8 mouse cellular contexts compared by ENCODE assay signal in the genomic region with DNA sequence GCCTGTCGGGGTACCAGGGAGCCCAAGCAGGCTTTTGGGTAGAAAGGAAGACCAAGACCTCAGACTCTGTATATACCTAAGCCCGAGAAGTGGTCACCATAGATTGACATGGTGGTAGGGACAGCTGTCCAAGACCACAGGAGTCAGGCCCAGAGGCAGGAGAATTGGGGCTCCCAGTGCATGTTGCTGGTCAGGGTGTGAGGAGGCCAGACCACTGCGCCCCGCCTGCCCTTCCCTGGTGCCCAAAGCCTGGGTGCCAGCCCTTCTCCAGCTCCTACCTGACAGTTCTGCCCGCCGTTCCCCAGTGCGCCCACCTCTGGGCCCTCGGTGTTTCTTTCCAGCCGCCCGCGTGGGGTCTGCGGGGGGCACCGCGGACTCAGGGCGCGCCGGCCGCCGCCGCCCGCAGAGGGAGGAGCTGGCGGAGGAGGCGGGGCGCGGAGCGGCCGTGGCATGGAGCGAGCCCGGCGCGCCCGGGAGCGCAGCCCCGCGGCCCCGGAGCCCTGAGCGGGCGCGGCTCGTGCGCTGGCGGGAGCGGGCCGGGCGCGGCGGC. TPM values are rescaled to one million over a fixed set of nuclear protein-coding genes. Genes with fewer than 3 reads are reported as not detected.
DNase-seq lines count a peak whose midpoint lies in the region; ATAC-seq and TF ChIP-seq lines count a peak whose summit lies in the region.

No protein-coding gene starts in this region.

- 14% methylated on average over 26 of the region's 47 CpGs for WGBS in hindbrain, postnatal 0 days
- WGBS in neural tube, embryonic 11.5 days: 19% methylated on average over 12 of the region's 47 CpGs

- H3K4me3 ChIP-seq in layer of hippocampus, adult 2 months: peak overlapping the region; percentile 53
- peak overlapping the region; percentile 67 for H3K4me3 ChIP-seq in hindbrain, postnatal 0 days (ENCODE audit: low read length)
- H3K4me3 ChIP-seq in neural tube, embryonic 11.5 days (ENCODE audit: low read depth, low read length): peak overlapping the region; percentile 52

- peak overlapping the region; percentile 53; the same call in 1 of the 2 replicates for H3K27ac ChIP-seq in layer of hippocampus, adult 2 months
- H3K27ac ChIP-seq in hindbrain, postnatal 0 days: no peak overlapping the region
- no peak overlapping the region for H3K27ac ChIP-seq in neural tube, embryonic 11.5 days (ENCODE audit: low read depth, low read length)

- no peak for TF ChIP-seq CTCF in layer of hippocampus, adult 2 months (conservative IDR thresholded peaks at IDR 0.05)
- no peak for TF ChIP-seq CTCF in hindbrain, postnatal 0 days (IDR thresholded peaks at IDR 0.05; ENCODE audit: low read depth)

- H3K27me3 ChIP-seq in hindbrain, postnatal 0 days (ENCODE audit: insufficient read depth, low read length): no peaks in the 10 kb centered on the region
- H3K27me3 ChIP-seq in neural tube, embryonic 11.5 days (ENCODE audit: control insufficient read depth, insufficient read depth, low read length): peaks cover 21% of the 10 kb centered on the region

- peaks cover 4% of the 10 kb centered on the region; the same call in 1 of the 2 replicates for H3K4me1 ChIP-seq in hindbrain, postnatal 0 days (ENCODE audit: insufficient read depth, low read length)
- no peaks in the 10 kb centered on the region for H3K4me1 ChIP-seq in neural tube, embryonic 11.5 days (ENCODE audit: control insufficient read depth, insufficient read depth, low read length)

- H3K9ac ChIP-seq in hindbrain, postnatal 0 days (replicated peaks; ENCODE audit: low read length): peak overlapping the region; percentile 73
- H3K9ac ChIP-seq in neural tube, embryonic 11.5 days (ENCODE audit: low read length): no peak overlapping the region; the same call in 1 of the 2 replicates

- H3K4me2 ChIP-seq in hindbrain, postnatal 0 days (ENCODE audit: low read depth, low read length): peak overlapping the region; percentile 90
- H3K4me2 ChIP-seq in neural tube, embryonic 11.5 days (ENCODE audit: low read depth): peak overlapping the region; percentile 87

- H3K36me3 ChIP-seq in hindbrain, postnatal 0 days (ENCODE audit: insufficient read depth, low read length): no peaks in the 10 kb centered on the region; the same call in 1 of the 2 replicates
- H3K36me3 ChIP-seq in neural tube, embryonic 11.5 days (ENCODE audit: control insufficient read depth, insufficient read depth, low read length): no peaks in the 10 kb centered on the region

- DNase-seq in layer of hippocampus, adult 2 months (ENCODE audit: low spot score in 2 of 2): no peak
- no peak for DNase-seq in layer of hippocampus, adult 11-12 months (ENCODE audit: low spot score)
- peak; percentile 69 for DNase-seq in embryo, embryonic 11 days
- peak; percentile 56 for DNase-seq in hindbrain, postnatal 0 days (ENCODE audit: low spot score)
- peak; percentile 45 for DNase-seq in neural tube, embryonic 11.5 days (ENCODE audit: low spot score)
- no peak for DNase-seq in urinary bladder, postnatal 4 days (ENCODE audit: low spot score in 2 of 2)
- DNase-seq in spleen, adult 18-20 months: no peak
- no peak for DNase-seq in thymus, postnatal 25 days

- peak; percentile 52 for ATAC-seq in hindbrain, postnatal 0 days
- ATAC-seq in neural tube, embryonic 11.5 days (ENCODE audit: insufficient read depth, low FRiP score, low TSS enrichment): no peak; the same call in 1 of the 2 replicates

- H3K9me3 ChIP-seq in hindbrain, postnatal 0 days (ENCODE audit: low read length): no peaks in the 10 kb centered on the region
- no peaks in the 10 kb centered on the region for H3K9me3 ChIP-seq in neural tube, embryonic 11.5 days (ENCODE audit: control insufficient read depth, low read length)

RNA-seq across cellular contexts. Expression of a gene that starts 23.9 kb away (rescaled TPM):
- total RNA-seq in layer of hippocampus, adult 2 months (2021): 100 to 1,000 TPM; 243 to 251 TPM
- total RNA-seq in hindbrain, postnatal 0 days (2014; rRNA removed): 43.6 and 61.8 TPM in 2 replicates
- polyA plus RNA-seq in hindbrain, postnatal 0 days (2015; fragmentation: Nextera tagmentation; extraction: Ambion mirVana): 7.1 and 8.7 TPM in 2 replicates
- 2.7 and 3.0 TPM in 2 replicates for polyA plus RNA-seq in neural tube, embryonic 11.5 days (2014; fragmentation: Nextera tagmentation; extraction: Ambion mirVana)

RNA-seq across cellular contexts. Expression of a gene that starts 44.8 kb away (rescaled TPM):
- total RNA-seq in layer of hippocampus, adult 2 months (2021): 1 to 10 TPM in 1 of 2 experiments, under 1 TPM in 1; 0.92 to 1.3 TPM
- 2.4 and 3.3 TPM in 2 replicates for total RNA-seq in hindbrain, postnatal 0 days (2014; rRNA removed)
- polyA plus RNA-seq in hindbrain, postnatal 0 days (2015; fragmentation: Nextera tagmentation; extraction: Ambion mirVana): 2.1 TPM in 2 replicates
- polyA plus RNA-seq in neural tube, embryonic 11.5 days (2014; fragmentation: Nextera tagmentation; extraction: Ambion mirVana): 0.40 TPM in 1 of 2 replicates, not detected in the other

RNA-seq across cellular contexts. Expression of a gene that starts 46.1 kb away (rescaled TPM):
- 10 to 100 TPM; 29.2 to 31.4 TPM for total RNA-seq in layer of hippocampus, adult 2 months (2021)
- 34.6 and 35.8 TPM in 2 replicates for total RNA-seq in hindbrain, postnatal 0 days (2014; rRNA removed)
- polyA plus RNA-seq in hindbrain, postnatal 0 days (2015; fragmentation: Nextera tagmentation; extraction: Ambion mirVana): 28.5 and 28.9 TPM in 2 replicates
- 10.3 and 10.8 TPM in 2 replicates for polyA plus RNA-seq in neural tube, embryonic 11.5 days (2014; fragmentation: Nextera tagmentation; extraction: Ambion mirVana)

Comparison
In these comparisons a context has a peak if more than half of its experiments do, and no peak if none do; other contexts are left out.
1. DNase-seq: peak in embryo, embryonic 11 days (single experiment), hindbrain, postnatal 0 days (single experiment) and neural tube, embryonic 11.5 days (single experiment); none in layer of hippocampus, adult 2 months (0 of 2), layer of hippocampus, adult 11-12 months (single experiment), urinary bladder, postnatal 4 days (0 of 2), spleen, adult 18-20 months (0 of 2) and thymus, postnatal 25 days (single experiment).
2. Peak in every context shown above with its lines, with median percentiles within 50 percentile points of each other: H3K4me3 ChIP-seq.